Mouse (Mus musculus): ENCODE data around the gene Atp6ap1l. TPM values are rescaled to one million over a fixed set of nuclear protein-coding genes. Genes with fewer than 3 reads are reported as not detected.

The Atp6ap1l gene
- total RNA-seq, 2 experiments from 2014 or later, result 0.65 to 1.6 TPM

- peak; percentile 56 for DNase-seq
These were observed 19.2 kb downstream of the Atp6ap1l start for GRCm38 (mm10) chr13:90885856-90886532.

- DNase-seq, result no peak
These were observed 23.3 kb downstream of the Atp6ap1l start for GRCm38 (mm10) chr13:90881727-90882429.

GRCm38 (mm10) chr13:90871579-90871978, 33.6 kb downstream of the Atp6ap1l start:
- DNase-seq, result no peak

- DNase-seq, result no peak
These were observed 36.0 kb downstream of the Atp6ap1l start for GRCm38 (mm10) chr13:90869157-90869556.

- DNase-seq, result peak; percentile 21
These were observed 43.0 kb downstream of the Atp6ap1l start for GRCm38 (mm10) chr13:90862138-90862537.

GRCm38 (mm10) chr13:90860888-90861431, 44.2 kb downstream of the Atp6ap1l start:
- DNase-seq, result no peak

GRCm38 (mm10) chr13:90852727-90853630, 52.2 kb downstream of the Atp6ap1l start:
- no peak for DNase-seq

GRCm38 (mm10) chr13:90851795-90852194, 53.4 kb downstream of the Atp6ap1l start:
- no peak for DNase-seq

- no peak for DNase-seq
These were observed 61.0 kb downstream of the Atp6ap1l start for GRCm38 (mm10) chr13:90844191-90844590.

- no peak for DNase-seq
These were observed 61.7 kb downstream of the Atp6ap1l start for GRCm38 (mm10) chr13:90843412-90843811.

- DNase-seq, result no peak
These were observed 64.0 kb downstream of the Atp6ap1l start for GRCm38 (mm10) chr13:90841213-90841553.

GRCm38 (mm10) chr13:90840530-90841212, 64.5 kb downstream of the Atp6ap1l start:
- peak; percentile 27 for DNase-seq

GRCm38 (mm10) chr13:90833641-90834207, 71.4 kb downstream of the Atp6ap1l start:
- DNase-seq, result no peak

Other genes starting within 250 kb of the Atp6ap1l start
- 100 to 1,000 TPM; 294 to 301 TPM for gene Rps23, start 17.6 kb upstream of the Atp6ap1l start, total RNA-seq (2021)